Mouse (Mus musculus) stomach, embryonic 16.5 days (tissue): ENCODE results near the gene Thrsp. TPM values are rescaled to one million over a fixed set of nuclear protein-coding genes. Genes with fewer than 3 reads are reported as not detected.
"Not testable (repeated sequence)": the region's sequence is repeated elsewhere in the genome, so short reads cannot be mapped to it uniquely, and the experiment has no call there.

Source experiments
- ATAC-seq: fragments of 200-750 bp; cut with Nextera tagmentation; 2 replicates; pipeline ENCODE4 v1.8.0; 2017; ENCODE audit warnings: moderate number of reproducible peaks, moderate TSS enrichment; ENCODE audit not compliant: insufficient read depth, low FRiP score
- H3K27ac ChIP-seq: fragments of 300-500 bp; sonication (generic); 2 replicates; pipeline ENCODE4 v1.5.1; 2014; ENCODE audit warnings: low read length
- H3K27me3 ChIP-seq: fragments of 300-500 bp; sonication (generic); 2 replicates; pipeline ENCODE4 v1.6.1; 2014; ENCODE audit warnings: low read length, control low read depth, mixed read lengths; ENCODE audit not compliant: control insufficient read depth, insufficient read depth
- H3K36me3 ChIP-seq: fragments of 300-500 bp; sonication (generic); 2 replicates; pipeline ENCODE4 v1.6.1; 2014; ENCODE audit warnings: low read length; ENCODE audit not compliant: control insufficient read depth, insufficient read depth
- H3K4me1 ChIP-seq: fragments of 300-500 bp; sonication (generic); 2 replicates; pipeline ENCODE4 v1.6.1; 2014; ENCODE audit warnings: low read length, control low read depth, mixed read lengths; ENCODE audit not compliant: control insufficient read depth, insufficient read depth
- H3K4me2 ChIP-seq: fragments of 300-500 bp; sonication (generic); 2 replicates; pipeline ENCODE4 v1.6.1; 2014; ENCODE audit warnings: low read depth, low read length, mixed read lengths
- H3K4me3 ChIP-seq: fragments of 300-500 bp; sonication (generic); replicated peaks from 2 replicates; pipeline ENCODE4 v1.5.1; 2014; ENCODE audit warnings: mild to moderate bottlenecking, low read length
- H3K9ac ChIP-seq: fragments of 300-500 bp; sonication (generic); 2 replicates; pipeline ENCODE4 v1.6.1; 2014; ENCODE audit warnings: low read length
- H3K9me3 ChIP-seq: fragments of 300-500 bp; sonication (generic); replicated peaks from 2 replicates; pipeline ENCODE4 v1.6.1; 2016; ENCODE audit warnings: low read length, control low read depth; ENCODE audit not compliant: control insufficient read depth
- WGBS: fragments of 180-500 bp; shearing (Covaris S2); extraction: QIAGEN DNeasy Blood & Tissue Kit; methylation state at CpG from one replicate; pipeline ENCODE4 v1.1.7; 2014; 5-methylcytosine and 5-hydroxymethylcytosine counted together
- polyA plus RNA-seq: library from polyadenylated mRNA; unstranded; fragments of >200 nt; fragmentation: Nextera tagmentation; extraction: Ambion mirVana; gene quantifications from 2 replicates; pipeline ENCODE4 v1.2.1, GENCODE M21; 2015

The Thrsp gene
- polyA plus RNA-seq, 1 experiment from 2014 or later = 4.1 TPM

- H3K9me3 ChIP-seq = no peaks in the 10 kb centered on the region
- no peaks in the 10 kb centered on the region for H3K36me3 ChIP-seq
- H3K4me1 ChIP-seq = no peaks in the 10 kb centered on the region
- no peak overlapping the region for H3K4me2 ChIP-seq
- no peaks in the 10 kb centered on the region for H3K27me3 ChIP-seq
- H3K4me3 ChIP-seq = no peak overlapping the region
- H3K9ac ChIP-seq = no peak overlapping the region
- peak; percentile 93 for ATAC-seq
- peak overlapping the region; percentile 66 for H3K27ac ChIP-seq
Measured at GRCm38 (mm10) chr7:97438986-97439385, 21.5 kb upstream of the Thrsp start.

GRCm38 (mm10) chr7:97434517-97434916 is 17.0 kb upstream of the Thrsp start:
- Histone ChIP-seq H3K9ac (no peak overlapping the region), H3K9me3 (no peaks in the 10 kb centered on the region), H3K4me1 (peaks cover 9% of the 10 kb centered on the region; the same call in 1 of the 2 replicates), H3K4me2 (no peak overlapping the region), H3K27me3 (no peaks in the 10 kb centered on the region), H3K36me3 (no peaks in the 10 kb centered on the region), H3K27ac (no peak overlapping the region), H3K4me3 (no peak overlapping the region)
- ATAC-seq = no peak
- 80% methylated on average over 10 of the region's 10 CpGs for WGBS

- H3K4me2 ChIP-seq, H3K4me3 ChIP-seq, H3K27me3 ChIP-seq, H3K9ac ChIP-seq, H3K36me3 ChIP-seq, H3K9me3 ChIP-seq: not testable (repeated sequence)
- 43% methylated on average over 3 of the region's 3 CpGs for WGBS
- peak overlapping the region; percentile 66 for H3K27ac ChIP-seq
- H3K4me1 ChIP-seq = peaks cover 14% of the 10 kb centered on the region
- peak; percentile 22; the same call in 1 of the 2 replicates for ATAC-seq
Measured at GRCm38 (mm10) chr7:97433517-97433916, 16.0 kb upstream of the Thrsp start.

GRCm38 (mm10) chr7:97429705-97430104 is 12.2 kb upstream of the Thrsp start:
- Histone ChIP-seq H3K36me3 (no peaks in the 10 kb centered on the region), H3K9me3 (no peaks in the 10 kb centered on the region), H3K4me2 (no peak overlapping the region), H3K27ac (peak overlapping the region; percentile 78), H3K4me3 (no peak overlapping the region), H3K4me1 (peaks cover 19% of the 10 kb centered on the region), H3K27me3 (no peaks in the 10 kb centered on the region), H3K9ac (no peak overlapping the region)
- ATAC-seq = peak; percentile 81
- WGBS = 2% methylated on average over 5 of the region's 5 CpGs

- WGBS = 76% methylated on average over 5 of the region's 5 CpGs
- H3K4me3 ChIP-seq = no peak overlapping the region
- H3K9ac ChIP-seq = no peak overlapping the region
- no peak overlapping the region for H3K4me2 ChIP-seq
- H3K27me3 ChIP-seq = no peaks in the 10 kb centered on the region
- H3K9me3 ChIP-seq = no peaks in the 10 kb centered on the region
- H3K36me3 ChIP-seq = no peaks in the 10 kb centered on the region
- peak overlapping the region; percentile 53; the same call in 1 of the 2 replicates for H3K27ac ChIP-seq
- no peak for ATAC-seq
- H3K4me1 ChIP-seq = peaks cover 19% of the 10 kb centered on the region
Measured at GRCm38 (mm10) chr7:97427778-97428420, 10.4 kb upstream of the Thrsp start.

GRCm38 (mm10) chr7:97427296-97427695 is 9.8 kb upstream of the Thrsp start:
- H3K36me3 ChIP-seq = no peaks in the 10 kb centered on the region
- no peak for ATAC-seq
- no peaks in the 10 kb centered on the region for H3K27me3 ChIP-seq
- 0 out of 2 replicates have a peak overlapping the region, but pooled peaks have one; percentile 10 for H3K9ac ChIP-seq
- peaks cover 19% of the 10 kb centered on the region for H3K4me1 ChIP-seq
- 82% methylated on average over 6 of the region's 6 CpGs for WGBS
- no peak overlapping the region for H3K27ac ChIP-seq
- H3K4me3 ChIP-seq = no peak overlapping the region
- no peak overlapping the region for H3K4me2 ChIP-seq
- H3K9me3 ChIP-seq = no peaks in the 10 kb centered on the region

GRCm38 (mm10) chr7:97426566-97426965 is 9.0 kb upstream of the Thrsp start:
- Histone ChIP-seq H3K4me2 (no peak overlapping the region), H3K9me3 (no peaks in the 10 kb centered on the region), H3K9ac (no peak overlapping the region; the same call in 1 of the 2 replicates), H3K36me3 (no peaks in the 10 kb centered on the region), H3K27me3 (no peaks in the 10 kb centered on the region), H3K4me1 (peaks cover 19% of the 10 kb centered on the region), H3K4me3 (no peak overlapping the region), H3K27ac (peak overlapping the region; percentile 58; the same call in 1 of the 2 replicates)
- no peak; the same call in 1 of the 2 replicates for ATAC-seq
- 55% methylated on average over 6 of the region's 6 CpGs for WGBS

GRCm38 (mm10) chr7:97424621-97425245 is 7.2 kb upstream of the Thrsp start:
- Histone ChIP-seq H3K4me3 (no peak overlapping the region), H3K27ac (no peak overlapping the region), H3K27me3 (no peaks in the 10 kb centered on the region), H3K9me3 (no peaks in the 10 kb centered on the region), H3K36me3 (no peaks in the 10 kb centered on the region), H3K4me2 (no peak overlapping the region), H3K4me1 (peaks cover 12% of the 10 kb centered on the region), H3K9ac (0 out of 2 replicates have a peak overlapping the region, but pooled peaks have one; percentile 23)
- 7% methylated on average over 12 of the region's 12 CpGs for WGBS
- peak; percentile 67 for ATAC-seq

GRCm38 (mm10) chr7:97423754-97424153 is 6.2 kb upstream of the Thrsp start:
- Histone ChIP-seq H3K27me3 (no peaks in the 10 kb centered on the region), H3K4me2 (no peak overlapping the region), H3K4me3 (no peak overlapping the region), H3K9ac (no peak overlapping the region), H3K4me1 (peaks cover 5% of the 10 kb centered on the region; the same call in 1 of the 2 replicates), H3K27ac (no peak overlapping the region), H3K36me3 (no peaks in the 10 kb centered on the region), H3K9me3 (no peaks in the 10 kb centered on the region)
- ATAC-seq = no peak
- 58% methylated on average over 5 of the region's 5 CpGs for WGBS
